Mouse (Mus musculus) gastrocnemius, postnatal 25 days (tissue): Measurements from ENCODE around the gene Rhog. TPM values are rescaled to one million over a fixed set of nuclear protein-coding genes. Genes with fewer than 3 reads are reported as not detected.
A peak's percentile ranks its signal among the peaks of the same experiment; 100 is the strongest.
"Not testable (repeated sequence)": the region's sequence is repeated elsewhere in the genome, so short reads cannot be mapped to it uniquely, and the experiment has no call there.

Experiments used
- DNase-seq: peaks from one replicate; pipeline ENCODE4 v3.0.0; 2022
- long read RNA-seq, 2 experiments: library from polyadenylated mRNA; stranded (forward); transcript quantifications; one replicate each; pipeline ENCODE4 v2.0.0; 2021
- total RNA-seq, 2 experiments: library from RNA; stranded (reverse); gene quantifications; 1 replicate in 1 of 2; 2 replicates in 1 of 2; pipeline ENCODE4 v1.2.3; 2021

Gene Rhog
- total RNA-seq = 10 to 100 TPM; 14.6 to 15.5 TPM
- long read RNA-seq, experiment 1, transcript Rhog-201 (2 exons, 1,269 nt) = major isoform, 8 of 12 reads
- long read RNA-seq, experiment 1, partial matches to known transcripts = 0 of 12 reads
- long read RNA-seq, experiment 1, other reads (novel, unspliced or antisense) = 4 of 12 reads
- long read RNA-seq, experiment 2, transcript Rhog-201 (2 exons, 1,269 nt) = major isoform, 5 of 6 reads
- long read RNA-seq, experiment 2, partial matches to known transcripts = 0 of 6 reads
- long read RNA-seq, experiment 2, other reads (novel, unspliced or antisense) = 1 of 6 reads

GRCm38 (mm10) chr7:102255954-102256353 lies at the start of gene Rhog:
TSS of gene Rhog (minus strand) at chr7:102256054.
- DNase-seq = no peak

GRCm38 (mm10) chr7:102305596-102305995 lies 49.7 kb upstream of the Rhog start:
- no peak for DNase-seq

- DNase-seq = no peak
Measured at GRCm38 (mm10) chr7:102302471-102302870, 46.6 kb upstream of the Rhog start.

GRCm38 (mm10) chr7:102300761-102301160 lies 44.9 kb upstream of the Rhog start:
- no peak for DNase-seq

- no peak for DNase-seq
Measured at GRCm38 (mm10) chr7:102293234-102293633, 37.4 kb upstream of the Rhog start.

GRCm38 (mm10) chr7:102292228-102292627 lies 36.4 kb upstream of the Rhog start:
- no peak for DNase-seq

GRCm38 (mm10) chr7:102289466-102289865 lies 33.6 kb upstream of the Rhog start:
- DNase-seq = no peak

- no peak for DNase-seq
Measured at GRCm38 (mm10) chr7:102282261-102282660, 26.4 kb upstream of the Rhog start.

GRCm38 (mm10) chr7:102281403-102281802 lies 25.5 kb upstream of the Rhog start:
- no peak for DNase-seq

GRCm38 (mm10) chr7:102272422-102272948 lies 16.6 kb upstream of the Rhog start:
- DNase-seq = peak; percentile 76

- DNase-seq = no peak
Measured at GRCm38 (mm10) chr7:102268395-102268748, 12.5 kb upstream of the Rhog start.

- peak; percentile 79 for DNase-seq
Measured at GRCm38 (mm10) chr7:102267601-102268394, 11.9 kb upstream of the Rhog start, which contains the start of gene Stim1. TSS of gene Stim1 (plus strand) at chr7:102267806.

GRCm38 (mm10) chr7:102267113-102267579 lies 11.3 kb upstream of the Rhog start:
- peak; percentile 91 for DNase-seq

- DNase-seq = peak; percentile 33
Measured at GRCm38 (mm10) chr7:102266401-102267042, 10.7 kb upstream of the Rhog start.

GRCm38 (mm10) chr7:102266021-102266400 lies 10.2 kb upstream of the Rhog start:
- DNase-seq = not testable (repeated sequence)

GRCm38 (mm10) chr7:102263020-102263419 lies 7.2 kb upstream of the Rhog start:
- no peak for DNase-seq

GRCm38 (mm10) chr7:102260518-102260917 lies 4.7 kb upstream of the Rhog start:
- no peak for DNase-seq

- DNase-seq = no peak
Measured at GRCm38 (mm10) chr7:102259716-102260479, 4.0 kb upstream of the Rhog start.

GRCm38 (mm10) chr7:102258753-102259152 lies 2.9 kb upstream of the Rhog start:
- DNase-seq = no peak

GRCm38 (mm10) chr7:102258189-102258588 lies 2.3 kb upstream of the Rhog start:
- DNase-seq = peak; percentile 66

- DNase-seq = no peak
Measured at GRCm38 (mm10) chr7:102256636-102257035, 782 bp upstream of the Rhog start.

GRCm38 (mm10) chr7:102253631-102254030 lies 2.2 kb downstream of the Rhog start:
- DNase-seq = no peak
